Mouse (Mus musculus) thymus, adult 2 months (tissue): ENCODE data around the gene Rgmb.

ENCODE experiments used
- CTCF ChIP-seq: fragments of 200-500 bp; IDR thresholded peaks from 2 replicates; pipeline ENCODE4 v1.5.1; 2012; ENCODE audit warnings: mild to moderate bottlenecking, control low read depth, low read length, moderate library complexity, borderline replicate concordance; ENCODE audit not compliant: control insufficient read depth, poor library complexity, insufficient read depth; ENCODE audit errors: extremely low read depth
- POLR2A ChIP-seq: fragments of 200-500 bp; IDR thresholded peaks from 2 replicates; pipeline ENCODE4 v1.6.1; 2012; ENCODE audit warnings: mild to moderate bottlenecking, low read length, control low read depth, moderate library complexity; ENCODE audit not compliant: control insufficient read depth, poor library complexity, insufficient read depth; ENCODE audit errors: extremely low read depth

GRCm38 (mm10) chr17:15822376-15822775 is 8.5 kb downstream of the Rgmb start:
- no peak for TF ChIP-seq POLR2A
- TF ChIP-seq CTCF, result no peak
